Mouse (Mus musculus) CH12.LX (cell line): ENCODE measurements around the gene 1700017B05Rik.

Source experiments
- BHLHE40 ChIP-seq: IDR thresholded peaks from 2 replicates; pipeline ENCODE4 v1.6.1; 2011; ENCODE audit warnings: mild to moderate bottlenecking, low read depth, low read length, improper control_type of control experiment
- CTCF ChIP-seq, 2 experiments: IDR thresholded peaks in 1 of 2; conservative IDR thresholded peaks in 1 of 2; 2 replicates each; pipeline ENCODE4 v1.5.1; 2011 to 2012; ENCODE audit warnings: low read depth in 2 of 2, low read length in 2 of 2, improper control_type of control experiment in 1 of 2, inconsistent platforms in 1 of 2, mild to moderate bottlenecking in 1 of 2, moderate library complexity in 1 of 2
- JUND ChIP-seq: conservative IDR thresholded peaks from 2 replicates; pipeline ENCODE4 v1.6.1; 2011; ENCODE audit warnings: low read depth, low read length, improper control_type of control experiment
- MAX ChIP-seq: IDR thresholded peaks from 2 replicates; pipeline ENCODE4 v1.6.1; 2011; ENCODE audit warnings: low read length, improper control_type of control experiment
- NRF1 ChIP-seq: IDR thresholded peaks from 2 replicates; pipeline ENCODE4 v1.6.1; 2014; ENCODE audit warnings: low read depth, mild to moderate bottlenecking, inconsistent platforms, low read length, improper control_type of control experiment, moderate library complexity
- POLR2A ChIP-seq: IDR thresholded peaks from 2 replicates; pipeline ENCODE4 v1.6.1; 2011; ENCODE audit warnings: low read depth, mild to moderate bottlenecking, improper control_type of control experiment, low read length
- RAD21 ChIP-seq: IDR thresholded peaks from 2 replicates; pipeline ENCODE4 v1.6.1; 2011; ENCODE audit warnings: low read depth, mild to moderate bottlenecking, low read length, improper control_type of control experiment, moderate library complexity
- USF2 ChIP-seq: conservative IDR thresholded peaks from 2 replicates; pipeline ENCODE4 v1.6.1; 2011; ENCODE audit warnings: low read depth, low read length, improper control_type of control experiment

DNA sequence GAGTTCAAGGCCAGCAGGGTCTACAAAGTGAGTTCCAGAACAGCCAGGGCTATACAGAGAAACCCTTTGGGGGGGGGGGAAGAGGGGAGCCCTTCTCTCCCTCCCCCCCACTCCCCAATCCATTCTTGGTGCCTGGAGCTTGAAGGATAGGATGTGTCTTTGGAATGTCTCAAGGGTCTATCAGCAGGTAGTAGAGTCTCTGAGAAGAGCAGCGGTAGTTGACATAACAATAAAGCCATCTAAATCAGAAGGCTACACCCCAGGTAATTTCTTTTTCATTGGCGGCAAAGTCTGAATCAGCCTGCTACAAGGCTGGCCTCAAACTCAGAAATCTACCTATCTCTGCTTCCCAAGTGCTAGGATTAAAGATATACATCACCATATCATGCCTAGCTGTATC, 48.5 kb upstream of the 1700017B05Rik start:
- TF ChIP-seq USF2 (no peak), RAD21 (no peak), POLR2A (no peak), CTCF (conservative IDR thresholded peaks at IDR 0.05 in 1 of 2, IDR thresholded peaks at IDR 0.05 in 1 of 2; ENCODE audit: low read depth in 2 of 2, low read length in 2 of 2) (no peak), BHLHE40 (no peak), MAX (no peak), NRF1 (no peak), JUND (no peak)
